Comparison of ENCODE assay signal across 15 mouse cellular contexts in genomic region chr3:131140091-131140462, GRCm38 (mm10). TPM values are rescaled to one million over a fixed set of nuclear protein-coding genes. Genes with fewer than 3 reads are reported as not detected.
A peak's percentile ranks its signal among the peaks of the same experiment; 100 is the strongest.
DNase-seq lines count a peak whose midpoint lies in the region; ATAC-seq and TF ChIP-seq lines count a peak whose summit lies in the region.
"Had no signal": no experiment of that assay in that cellular context is flagged by ENCODE, and none has a peak within 500 bp of the region (broad histone marks: within the 10 kb centered on the region; RNA-seq: fewer than 3 reads in every experiment).

No protein-coding gene starts in this region.

- H3K4me3 ChIP-seq in heart, embryonic 13.5 days: no peak overlapping the region
- H3K4me3 ChIP-seq in thymus, adult 2 months (ENCODE audit: control insufficient read depth, insufficient read depth, low read length): no peak overlapping the region
- H3K4me3 ChIP-seq in limb, embryonic 12.5 days (replicated peaks): no peak overlapping the region
- H3K4me3 ChIP-seq: liver, embryonic 12.5 days had no signal

- TF ChIP-seq CTCF in thymus, adult 2 months (IDR thresholded peaks at IDR 0.05; ENCODE audit: borderline replicate concordance, control insufficient read depth, extremely low read depth, insufficient read depth, low read length, poor library complexity): no peak

- H3K27ac ChIP-seq in heart, embryonic 13.5 days (replicated peaks): peak overlapping the region; percentile 82
- peak overlapping the region; percentile 7; the same call in 1 of the 2 replicates for H3K27ac ChIP-seq in thymus, adult 2 months (ENCODE audit: control insufficient read depth, insufficient read depth, low read length)
- H3K27ac ChIP-seq in limb, embryonic 12.5 days: peak overlapping the region; percentile 79; the same call in 1 of the 2 replicates
- H3K27ac ChIP-seq: liver, embryonic 12.5 days had no signal

- H3K27me3 ChIP-seq in heart, embryonic 13.5 days (replicated peaks): no peaks in the 10 kb centered on the region; the same call in 1 of the 2 replicates
- H3K27me3 ChIP-seq in thymus, adult 2 months (ENCODE audit: control insufficient read depth, insufficient read depth, low read length): no peaks in the 10 kb centered on the region
- no peaks in the 10 kb centered on the region for H3K27me3 ChIP-seq in limb, embryonic 12.5 days

- peak overlapping the region; percentile 25 for H3K9ac ChIP-seq in heart, embryonic 13.5 days
- no peak overlapping the region for H3K9ac ChIP-seq in limb, embryonic 12.5 days (replicated peaks)
- H3K9ac ChIP-seq: hindbrain, embryonic 14.5 days; liver, embryonic 12.5 days had no signal

- H3K36me3 ChIP-seq in heart, embryonic 13.5 days: no peaks in the 10 kb centered on the region
- H3K36me3 ChIP-seq in thymus, adult 2 months (ENCODE audit: control insufficient read depth, insufficient read depth, low read length): peaks cover 24% of the 10 kb centered on the region
- no peaks in the 10 kb centered on the region for H3K36me3 ChIP-seq in limb, embryonic 12.5 days
- H3K36me3 ChIP-seq: liver, embryonic 12.5 days had no signal

- DNase-seq in heart, postnatal 14 days: no peak
- DNase-seq in thymus, adult 2 months: no peak
- no peak for DNase-seq in thymus, postnatal 25 days
- DNase-seq in left cerebral cortex, postnatal 4 days: no peak
- DNase-seq in lung, postnatal 14 days: no peak
- no peak for DNase-seq in adrenal gland, postnatal 25 days
- DNase-seq: cerebellum, adult 18-20 months; kidney, adult 11 months; spleen, adult 18-20 months had no signal

- H3K4me1 ChIP-seq in heart, embryonic 13.5 days: peaks cover 49% of the 10 kb centered on the region
- peaks cover 29% of the 10 kb centered on the region for H3K4me1 ChIP-seq in thymus, adult 2 months (replicated peaks; ENCODE audit: control insufficient read depth, insufficient read depth, low read length)
- H3K4me1 ChIP-seq in limb, embryonic 12.5 days (replicated peaks): peaks cover 60% of the 10 kb centered on the region
- H3K4me1 ChIP-seq: liver, embryonic 12.5 days had no signal

- intact Hi-C loops in heart, postnatal 14 days (cut with DNase I): no loop called here
- intact Hi-C loops in left cerebral cortex, postnatal 4 days (cut with DNase I): no loop called here

- H3K4me2 ChIP-seq in heart, embryonic 13.5 days: peak overlapping the region; percentile 49
- H3K4me2 ChIP-seq in limb, embryonic 12.5 days: no peak overlapping the region
- H3K4me2 ChIP-seq: hindbrain, embryonic 14.5 days; liver, embryonic 12.5 days had no signal

- 82% methylated on average over 7 of the region's 7 CpGs for WGBS in heart, embryonic 13.5 days
- WGBS in thymus, adult 2 months: 94% methylated on average over 7 of the region's 7 CpGs
- 86% methylated on average over 7 of the region's 7 CpGs for WGBS in limb, embryonic 12.5 days

- no peaks in the 10 kb centered on the region for H3K9me3 ChIP-seq in heart, embryonic 13.5 days
- no peaks in the 10 kb centered on the region for H3K9me3 ChIP-seq in limb, embryonic 12.5 days
- H3K9me3 ChIP-seq: liver, embryonic 12.5 days had no signal

- TF ChIP-seq POLR2A in thymus, adult 2 months (IDR thresholded peaks at IDR 0.05; ENCODE audit: control insufficient read depth, extremely low read depth, insufficient read depth, low read length, poor library complexity): no peak

- no peak for ATAC-seq in heart, embryonic 13.5 days (ENCODE audit: extremely low read depth, insufficient number of reproducible peaks, low FRiP score, low TSS enrichment)
- ATAC-seq in limb, embryonic 12.5 days (ENCODE audit: insufficient number of reproducible peaks, insufficient read depth, low FRiP score, low TSS enrichment, low read depth): no peak
- ATAC-seq: forebrain, embryonic 14.5 days; liver, embryonic 12.5 days had no signal

RNA-seq across cellular contexts. Expression of gene Lef1, which starts 29.8 kb away (rescaled TPM):
- 8.1 and 9.8 TPM in 2 replicates for polyA plus RNA-seq in heart, embryonic 13.5 days (2015; fragmentation: Nextera tagmentation; extraction: Ambion mirVana)
- total RNA-seq in heart, postnatal 14 days (2021): 1 to 10 TPM in 1 of 2 experiments, under 1 TPM in 1; 0.72 to 4.4 TPM
- polyA plus RNA-seq in thymus, adult 2 months (2012; rRNA removed): 279 and 361 TPM in 2 replicates
- 59.4 and 60.5 TPM in 2 replicates for polyA plus RNA-seq in limb, embryonic 12.5 days (2016; fragmentation: Nextera tagmentation; extraction: Ambion mirVana)
- 1 to 10 TPM; 6.6 to 7.9 TPM for total RNA-seq in left cerebral cortex, postnatal 4 days (2021)
- total RNA-seq in adrenal gland, postnatal 25 days (2021): 13.3 and 15.7 TPM in 2 replicates
- total RNA-seq: common myeloid progenitor, adult 5-6 weeks had no signal

Comparison
In these comparisons a context has a peak if more than half of its experiments do, and no peak if none do; other contexts are left out.
1. H3K27ac ChIP-seq: peak in every context shown above with its lines; median percentile 82 in heart, embryonic 13.5 days; 79 in limb, embryonic 12.5 days; 7 in thymus, adult 2 months.